Mouse (Mus musculus) neural tube, embryonic 11.5 days (tissue): ENCODE results near the gene Sema5a. TPM values are rescaled to one million over a fixed set of nuclear protein-coding genes. Genes with fewer than 3 reads are reported as not detected.

Experiments
- ATAC-seq: fragments of 200-750 bp; cut with Nextera tagmentation; 2 replicates; pipeline ENCODE4 v1.8.0; 2017; ENCODE audit warnings: moderate number of reproducible peaks, mild to moderate bottlenecking, moderate TSS enrichment, moderate library complexity; ENCODE audit not compliant: insufficient read depth, low FRiP score, low TSS enrichment
- DNase-seq: peaks from one replicate; pipeline ENCODE4 v3.0.0-alpha.2; 2015; ENCODE audit warnings: low spot score
- H3K27ac ChIP-seq: fragments of 300-500 bp; sonication (generic); 2 replicates; pipeline ENCODE4 v1.5.1; 2014; ENCODE audit warnings: low read depth, mild to moderate bottlenecking, low read length
- H3K27me3 ChIP-seq: fragments of 300-500 bp; sonication (generic); 2 replicates; pipeline ENCODE4 v1.6.1; 2014; ENCODE audit warnings: mild to moderate bottlenecking, low read length, mixed read lengths; ENCODE audit not compliant: control insufficient read depth, insufficient read depth
- H3K36me3 ChIP-seq: fragments of 300-500 bp; sonication (generic); 2 replicates; pipeline ENCODE4 v1.6.1; 2014; ENCODE audit warnings: mild to moderate bottlenecking, low read length, moderate library complexity, mixed read lengths; ENCODE audit not compliant: control insufficient read depth, insufficient read depth
- H3K4me1 ChIP-seq: fragments of 300-500 bp; sonication (generic); 2 replicates; pipeline ENCODE4 v1.6.1; 2014; ENCODE audit warnings: low read length, mixed read lengths; ENCODE audit not compliant: control insufficient read depth, insufficient read depth
- H3K4me2 ChIP-seq: fragments of 300-500 bp; sonication (generic); 2 replicates; pipeline ENCODE4 v1.6.1; 2014; ENCODE audit warnings: low read depth, mild to moderate bottlenecking, moderate library complexity
- H3K4me3 ChIP-seq: fragments of 300-500 bp; sonication (generic); 2 replicates; pipeline ENCODE4 v1.5.1; 2014; ENCODE audit warnings: low read depth, low read length
- H3K9ac ChIP-seq: fragments of 300-500 bp; sonication (generic); 2 replicates; pipeline ENCODE4 v1.6.1; 2014; ENCODE audit warnings: mild to moderate bottlenecking, low read length
- H3K9me3 ChIP-seq: fragments of 300-500 bp; sonication (generic); 2 replicates; pipeline ENCODE4 v1.6.1; 2016; ENCODE audit warnings: low read length; ENCODE audit not compliant: control insufficient read depth
- WGBS: fragments of 180-500 bp; shearing (Covaris S2); extraction: QIAGEN DNeasy Blood & Tissue Kit; methylation state at CpG from one replicate; pipeline ENCODE4 v1.1.7; 2014; 5-methylcytosine and 5-hydroxymethylcytosine counted together
- polyA plus RNA-seq: library from polyadenylated mRNA; unstranded; fragments of >200 nt; fragmentation: Nextera tagmentation; extraction: Ambion mirVana; gene quantifications from 2 replicates; pipeline ENCODE4 v1.2.1, GENCODE M21; 2014

Gene Sema5a
- polyA plus RNA-seq, 1 experiment from 2014 or later: 10.3 TPM

GRCm38 (mm10) chr15:32562600-32562999 lies 318.0 kb downstream of the Sema5a start:
- no peaks in the 10 kb centered on the region for H3K27me3 ChIP-seq
- ATAC-seq (no peak), DNase-seq (no peak)
- no peak overlapping the region for H3K27ac ChIP-seq
- no peak overlapping the region for H3K4me2 ChIP-seq
- H3K9ac ChIP-seq: no peak overlapping the region
- no peak overlapping the region for H3K4me3 ChIP-seq
- H3K4me1 ChIP-seq: no peaks in the 10 kb centered on the region
- no peaks in the 10 kb centered on the region for H3K9me3 ChIP-seq
- no peaks in the 10 kb centered on the region for H3K36me3 ChIP-seq
- 63% methylated on average over 6 of the region's 6 CpGs for WGBS

DNA sequence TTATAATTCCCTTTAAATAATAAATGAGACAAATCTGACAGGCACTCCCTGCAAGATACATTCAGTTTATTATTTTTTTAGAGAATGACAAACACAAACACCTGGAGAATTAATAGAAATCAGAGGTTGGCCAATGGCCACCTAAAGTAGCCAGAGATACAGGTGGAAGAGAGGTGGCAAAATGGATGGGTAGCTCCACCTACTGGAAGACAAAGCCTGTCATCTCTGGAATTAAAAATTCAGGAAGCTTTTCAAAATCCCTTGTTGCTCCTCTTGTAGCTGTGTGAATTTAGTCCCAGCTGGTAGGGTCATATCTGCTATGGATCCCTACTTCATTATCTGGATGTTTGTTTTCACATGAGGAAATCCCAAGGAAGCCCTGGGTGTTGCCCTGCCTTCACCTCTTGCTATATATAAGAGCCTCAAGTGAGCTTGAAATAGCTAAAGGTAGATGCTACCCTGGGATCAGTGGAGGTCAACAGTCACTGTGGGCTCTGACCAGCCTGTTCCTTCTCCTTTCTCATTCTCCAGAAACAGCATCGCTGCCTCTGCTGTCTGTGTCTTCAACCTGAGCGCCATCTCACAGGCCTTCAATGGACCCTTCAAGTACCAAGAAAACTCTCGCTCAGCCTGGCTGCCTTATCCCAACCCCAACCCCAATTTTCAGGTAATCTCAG lies 323.7 kb downstream of the Sema5a start:
- DNase-seq (no peak), ATAC-seq (no peak)
- Histone ChIP-seq H3K36me3 (no peaks in the 10 kb centered on the region), H3K4me1 (no peaks in the 10 kb centered on the region), H3K4me3 (no peak overlapping the region), H3K27me3 (no peaks in the 10 kb centered on the region), H3K27ac (no peak overlapping the region), H3K9me3 (no peaks in the 10 kb centered on the region), H3K9ac (no peak overlapping the region), H3K4me2 (no peak overlapping the region)
- WGBS: 85% methylated on average over 3 of the region's 3 CpGs

DNA sequence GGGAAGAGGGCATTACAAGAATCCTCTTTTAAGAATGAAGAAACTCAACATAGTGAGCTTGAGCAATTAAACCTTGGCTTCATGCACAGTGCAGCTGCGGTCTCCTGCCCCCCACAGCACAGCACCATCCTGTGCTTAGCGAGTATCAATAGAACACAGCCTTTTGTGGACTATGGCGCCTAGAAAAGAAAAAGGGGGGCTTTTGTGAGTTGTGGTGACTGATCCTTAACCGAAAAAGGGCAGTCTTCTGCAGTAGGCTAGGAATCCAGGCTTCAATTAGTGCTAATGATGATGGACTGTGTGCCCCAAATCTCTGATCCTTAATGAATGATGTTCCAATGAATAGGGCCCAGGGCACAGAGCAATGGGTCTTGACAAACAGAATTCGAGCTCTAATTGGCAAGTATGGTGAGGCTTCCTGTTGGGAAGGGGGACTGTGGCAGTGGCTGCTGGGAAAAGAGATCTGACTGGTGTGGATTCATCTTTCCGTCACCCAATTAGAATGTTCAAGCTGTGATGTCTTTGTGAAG lies 324.3 kb downstream of the Sema5a start:
- ATAC-seq: no peak
- no peak overlapping the region for H3K4me2 ChIP-seq
- no peak for DNase-seq

DNA sequence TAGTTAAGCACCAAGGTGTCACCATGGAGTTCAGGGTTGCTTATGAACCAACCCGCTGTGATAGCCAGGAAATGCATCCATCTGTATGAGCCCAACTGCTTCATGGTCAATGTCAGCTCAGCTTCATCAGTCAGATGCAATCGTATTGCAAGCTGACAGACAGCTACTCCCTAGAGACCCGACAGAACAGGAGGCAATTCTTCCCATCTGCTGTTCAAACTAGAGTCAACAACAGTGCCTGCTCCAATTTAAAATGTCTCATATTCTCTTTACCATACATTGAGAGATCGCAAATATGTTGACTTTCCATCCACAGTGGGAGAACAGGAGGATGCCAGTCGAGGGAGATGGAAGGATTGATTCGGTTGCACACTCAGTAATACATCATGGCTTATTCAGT lies 329.7 kb downstream of the Sema5a start:
- DNase-seq (no peak), ATAC-seq (no peak)
- no peaks in the 10 kb centered on the region for H3K36me3 ChIP-seq
- H3K9me3 ChIP-seq: no peaks in the 10 kb centered on the region
- no peak overlapping the region for H3K4me2 ChIP-seq
- no peaks in the 10 kb centered on the region for H3K27me3 ChIP-seq
- no peak overlapping the region for H3K4me3 ChIP-seq
- 79% methylated on average over 6 of the region's 6 CpGs for WGBS
- H3K27ac ChIP-seq: no peak overlapping the region
- H3K4me1 ChIP-seq: no peaks in the 10 kb centered on the region
- no peak overlapping the region for H3K9ac ChIP-seq

More for the DNA sequence above, 324.3 kb downstream of the Sema5a start:
- Histone ChIP-seq H3K9me3 (no peaks in the 10 kb centered on the region), H3K27ac (no peak overlapping the region), H3K4me3 (no peak overlapping the region), H3K36me3 (no peaks in the 10 kb centered on the region), H3K9ac (no peak overlapping the region), H3K4me1 (no peaks in the 10 kb centered on the region), H3K27me3 (no peaks in the 10 kb centered on the region)
- WGBS: 49% methylated on average over 6 of the region's 6 CpGs

GRCm38 (mm10) chr15:32575212-32575611 lies 330.6 kb downstream of the Sema5a start:
- Histone ChIP-seq H3K27me3 (no peaks in the 10 kb centered on the region), H3K9ac (no peak overlapping the region), H3K9me3 (no peaks in the 10 kb centered on the region), H3K4me2 (no peak overlapping the region), H3K4me1 (no peaks in the 10 kb centered on the region), H3K4me3 (no peak overlapping the region), H3K27ac (no peak overlapping the region), H3K36me3 (no peaks in the 10 kb centered on the region)
- ATAC-seq: no peak
- WGBS: 77% methylated on average over 2 of the region's 2 CpGs
- no peak for DNase-seq

GRCm38 (mm10) chr15:32579351-32579750 lies 334.7 kb downstream of the Sema5a start:
- Histone ChIP-seq H3K27me3 (no peaks in the 10 kb centered on the region), H3K4me1 (no peaks in the 10 kb centered on the region), H3K4me3 (no peak overlapping the region), H3K36me3 (no peaks in the 10 kb centered on the region), H3K9ac (no peak overlapping the region), H3K4me2 (no peak overlapping the region), H3K9me3 (no peaks in the 10 kb centered on the region), H3K27ac (no peak overlapping the region)
- DNase-seq (no peak), ATAC-seq (no peak)
- 86% methylated on average over 4 of the region's 4 CpGs for WGBS

- WGBS: 87% methylated on average over 1 of the region's 1 CpGs
- no peak for ATAC-seq
- Histone ChIP-seq H3K9ac (no peak overlapping the region), H3K36me3 (no peaks in the 10 kb centered on the region), H3K27ac (no peak overlapping the region), H3K9me3 (no peaks in the 10 kb centered on the region), H3K4me2 (no peak overlapping the region), H3K27me3 (no peaks in the 10 kb centered on the region), H3K4me3 (no peak overlapping the region), H3K4me1 (no peaks in the 10 kb centered on the region)
- no peak for DNase-seq
Observed at GRCm38 (mm10) chr15:32590641-32591040, 346.0 kb downstream of the Sema5a start.

DNA sequence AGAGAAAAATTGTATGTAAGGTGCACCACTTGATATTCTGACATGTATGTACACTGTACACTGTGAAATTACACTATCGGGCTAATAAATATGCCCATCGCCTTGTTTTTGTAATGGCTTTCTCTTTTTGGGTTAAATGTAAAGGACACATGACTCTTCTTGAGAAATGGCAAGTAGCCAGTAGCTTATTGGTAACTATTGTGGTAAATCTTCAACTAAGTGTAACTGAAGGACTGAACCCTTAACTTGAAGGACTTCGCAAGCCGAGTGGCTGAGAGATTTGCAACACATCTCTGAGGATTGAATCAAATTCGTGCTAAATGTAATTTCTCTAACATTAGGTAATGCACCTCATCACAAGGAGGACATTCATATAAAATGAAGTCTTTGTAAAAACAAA lies 349.1 kb downstream of the Sema5a start:
- 93% methylated on average over 5 of the region's 5 CpGs for WGBS
- ATAC-seq (no peak), DNase-seq (no peak)
- H3K27ac ChIP-seq: no peak overlapping the region
- H3K27me3 ChIP-seq: no peaks in the 10 kb centered on the region
- H3K4me1 ChIP-seq: no peaks in the 10 kb centered on the region
- H3K4me3 ChIP-seq: no peak overlapping the region
- H3K36me3 ChIP-seq: no peaks in the 10 kb centered on the region
- no peaks in the 10 kb centered on the region for H3K9me3 ChIP-seq
- H3K4me2 ChIP-seq: no peak overlapping the region
- H3K9ac ChIP-seq: no peak overlapping the region

- WGBS: 83% methylated on average over 6 of the region's 6 CpGs
- Histone ChIP-seq H3K9me3 (no peaks in the 10 kb centered on the region), H3K4me1 (no peaks in the 10 kb centered on the region), H3K4me2 (no peak overlapping the region), H3K27ac (no peak overlapping the region), H3K9ac (no peak overlapping the region), H3K4me3 (no peak overlapping the region), H3K36me3 (no peaks in the 10 kb centered on the region), H3K27me3 (no peaks in the 10 kb centered on the region)
- ATAC-seq (no peak), DNase-seq (no peak)
Observed at GRCm38 (mm10) chr15:32596574-32596973, 352.0 kb downstream of the Sema5a start.
